Mouse (Mus musculus): Measurements from ENCODE around the gene Txn2. TPM values are rescaled to one million over a fixed set of nuclear protein-coding genes. Genes with fewer than 3 reads are reported as not detected.

Txn2 gene
- polyA plus RNA-seq, 1 experiment from 2014 or later: 307 TPM

DNA sequence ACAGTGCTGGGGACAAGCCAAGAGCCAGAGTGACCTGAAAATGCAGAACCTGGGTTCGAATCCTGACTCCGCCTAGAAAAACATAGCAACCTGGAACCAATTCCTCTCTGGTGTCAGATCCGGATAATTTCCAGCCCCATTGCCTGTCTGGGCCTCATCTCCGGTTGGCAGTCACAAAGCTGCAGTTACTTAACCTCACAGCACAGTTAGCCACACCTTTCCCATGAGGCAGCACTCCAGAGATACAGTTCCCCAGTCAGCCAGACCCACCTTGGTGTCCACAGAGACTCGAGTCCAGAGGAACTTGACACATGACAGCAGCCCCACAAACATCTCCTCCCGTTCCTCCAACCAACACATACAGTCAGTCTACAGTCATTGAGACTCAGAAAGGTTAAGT lies 43.6 kb downstream of the Txn2 start:
- Histone ChIP-seq H3K4me3 (ENCODE audit: low read length) (no peak overlapping the region), H3K9me3 (ENCODE audit: low read length) (no peaks in the 10 kb centered on the region)

DNA sequence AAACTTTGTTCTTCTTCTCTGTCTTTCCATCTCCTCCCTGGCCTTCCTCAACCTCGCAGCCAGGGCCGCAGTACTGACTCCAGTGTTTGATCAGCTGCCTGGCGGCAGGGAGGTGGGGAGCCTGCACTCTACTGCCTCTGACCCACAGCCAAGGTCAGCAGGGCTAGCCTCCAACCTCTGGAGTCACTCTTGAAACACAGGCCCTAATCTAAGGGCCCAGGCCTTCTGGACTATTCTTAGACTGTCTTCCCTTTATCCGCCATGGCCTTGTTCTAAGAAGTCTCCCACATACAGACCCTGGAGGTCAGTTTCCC lies 45.2 kb downstream of the Txn2 start:
- no peaks in the 10 kb centered on the region for H3K9me3 ChIP-seq (ENCODE audit: low read length)
- H3K4me1 ChIP-seq (ENCODE audit: insufficient read depth, low read length): peaks cover 37% of the 10 kb centered on the region
- H3K9ac ChIP-seq (replicated peaks; ENCODE audit: low read length): peak overlapping the region; percentile 59
- no peak; the same call in 1 of the 2 replicates for ATAC-seq (ENCODE audit: low FRiP score, low TSS enrichment)
- WGBS: 49% methylated on average over 4 of the region's 4 CpGs
- peak overlapping the region; percentile 98 for H3K27ac ChIP-seq (ENCODE audit: low read length)
- no peak overlapping the region for H3K4me3 ChIP-seq (ENCODE audit: low read length)
- H3K36me3 ChIP-seq (ENCODE audit: insufficient read depth, low read length): no peaks in the 10 kb centered on the region
- no peaks in the 10 kb centered on the region for H3K27me3 ChIP-seq (ENCODE audit: insufficient read depth, low read length)
- peak overlapping the region; percentile 40 for H3K4me2 ChIP-seq (replicated peaks; ENCODE audit: low read depth, low read length)

More for the DNA sequence above, 43.6 kb downstream of the Txn2 start:
- ATAC-seq (ENCODE audit: low FRiP score, low TSS enrichment): no peak
- Histone ChIP-seq H3K27me3 (ENCODE audit: insufficient read depth, low read length) (no peaks in the 10 kb centered on the region), H3K4me2 (replicated peaks; ENCODE audit: low read depth, low read length) (no peak overlapping the region), H3K27ac (ENCODE audit: low read length) (no peak overlapping the region), H3K9ac (replicated peaks; ENCODE audit: low read length) (no peak overlapping the region), H3K4me1 (ENCODE audit: insufficient read depth, low read length) (peaks cover 37% of the 10 kb centered on the region), H3K36me3 (ENCODE audit: insufficient read depth, low read length) (no peaks in the 10 kb centered on the region)
- WGBS: 88% methylated on average over 6 of the region's 6 CpGs

DNA sequence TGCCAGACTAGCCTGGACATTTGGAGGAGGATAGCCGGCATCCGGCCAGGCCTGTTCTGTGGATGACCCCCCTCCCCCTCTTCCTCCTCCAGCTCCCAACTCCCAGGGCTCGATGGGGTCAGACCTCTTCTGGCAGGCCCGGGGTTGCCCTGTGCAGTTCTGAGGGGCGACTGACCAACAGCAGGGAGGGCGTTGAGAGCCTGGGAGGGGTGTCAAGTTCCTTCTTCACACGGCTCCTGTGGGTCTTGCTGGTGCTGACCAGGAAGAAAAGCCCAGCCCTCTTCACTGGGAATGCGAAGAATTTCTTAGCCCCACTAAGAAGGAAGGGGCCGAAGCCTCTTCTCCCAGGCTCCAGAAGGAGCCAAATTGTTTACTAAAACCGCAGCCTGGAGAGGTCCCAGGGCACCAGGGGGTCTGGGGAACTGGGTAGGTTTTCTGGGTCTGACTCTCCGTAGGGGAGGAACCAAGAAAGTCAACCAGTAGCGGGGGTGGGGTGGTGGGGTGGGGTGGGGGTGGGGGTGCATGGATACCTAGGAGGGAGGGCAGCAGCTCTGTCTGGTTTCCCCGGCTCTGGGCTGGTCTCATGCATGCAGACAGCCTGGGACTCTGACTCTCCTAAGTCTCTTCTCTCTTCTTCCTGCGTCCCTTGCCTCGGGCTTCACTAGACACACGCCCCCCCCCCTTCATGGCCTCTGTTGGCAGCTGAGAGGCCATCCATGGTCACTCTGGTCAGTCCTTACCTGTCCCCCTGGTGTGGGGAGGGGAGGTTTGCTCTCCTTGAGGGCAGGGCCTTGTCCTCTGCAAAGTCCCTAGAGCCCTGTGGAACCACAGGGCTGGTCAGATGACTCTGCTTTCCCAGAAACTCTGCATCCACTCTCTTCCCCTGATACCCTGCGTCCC lies 45.8 kb downstream of the Txn2 start:
- Histone ChIP-seq H3K27ac (ENCODE audit: low read length) (peak overlapping the region; percentile 98), H3K36me3 (ENCODE audit: insufficient read depth, low read length) (no peaks in the 10 kb centered on the region), H3K9ac (replicated peaks; ENCODE audit: low read length) (peak overlapping the region; percentile 59), H3K4me3 (ENCODE audit: low read length) (0 out of 2 replicates have a peak overlapping the region, but pooled peaks have one; percentile 3), H3K27me3 (ENCODE audit: insufficient read depth, low read length) (no peaks in the 10 kb centered on the region), H3K4me1 (ENCODE audit: insufficient read depth, low read length) (peaks cover 37% of the 10 kb centered on the region), H3K9me3 (ENCODE audit: low read length) (no peaks in the 10 kb centered on the region), H3K4me2 (replicated peaks; ENCODE audit: low read depth, low read length) (peak overlapping the region; percentile 40)
- peak; percentile 92 for ATAC-seq (ENCODE audit: low FRiP score, low TSS enrichment)
- WGBS: 8% methylated on average over 14 of the region's 17 CpGs

DNA sequence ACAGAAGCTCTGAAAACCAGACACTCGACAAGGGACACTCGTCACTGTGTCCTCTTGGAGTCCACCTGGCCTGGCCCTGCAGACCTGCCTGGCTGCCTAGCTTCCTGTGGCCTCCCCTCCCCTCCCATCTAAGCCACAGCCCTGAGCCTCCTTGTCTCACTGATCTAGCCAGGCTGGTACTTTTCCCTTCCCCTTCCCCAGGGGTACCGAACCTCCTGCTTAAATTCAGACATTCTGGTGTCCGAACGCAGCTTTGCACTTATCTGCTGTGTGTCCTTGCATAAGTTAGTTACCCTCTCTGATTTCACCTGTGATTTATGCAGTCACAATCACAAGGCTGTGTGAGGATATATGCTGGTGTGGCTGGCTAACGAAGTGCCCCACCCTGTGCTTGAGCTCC lies 46.5 kb downstream of the Txn2 start:
- Histone ChIP-seq H3K4me3 (ENCODE audit: low read length) (no peak overlapping the region), H3K4me2 (replicated peaks; ENCODE audit: low read depth, low read length) (peak overlapping the region; percentile 40; the same call in 1 of the 2 replicates), H3K9me3 (ENCODE audit: low read length) (no peaks in the 10 kb centered on the region), H3K27ac (ENCODE audit: low read length) (peak overlapping the region; percentile 98), H3K9ac (replicated peaks; ENCODE audit: low read length) (no peak overlapping the region; the same call in 1 of the 2 replicates), H3K36me3 (ENCODE audit: insufficient read depth, low read length) (no peaks in the 10 kb centered on the region), H3K27me3 (ENCODE audit: insufficient read depth, low read length) (no peaks in the 10 kb centered on the region), H3K4me1 (ENCODE audit: insufficient read depth, low read length) (peaks cover 36% of the 10 kb centered on the region)
- 40% methylated on average over 6 of the region's 6 CpGs for WGBS
- ATAC-seq (ENCODE audit: low FRiP score, low TSS enrichment): no peak

DNA sequence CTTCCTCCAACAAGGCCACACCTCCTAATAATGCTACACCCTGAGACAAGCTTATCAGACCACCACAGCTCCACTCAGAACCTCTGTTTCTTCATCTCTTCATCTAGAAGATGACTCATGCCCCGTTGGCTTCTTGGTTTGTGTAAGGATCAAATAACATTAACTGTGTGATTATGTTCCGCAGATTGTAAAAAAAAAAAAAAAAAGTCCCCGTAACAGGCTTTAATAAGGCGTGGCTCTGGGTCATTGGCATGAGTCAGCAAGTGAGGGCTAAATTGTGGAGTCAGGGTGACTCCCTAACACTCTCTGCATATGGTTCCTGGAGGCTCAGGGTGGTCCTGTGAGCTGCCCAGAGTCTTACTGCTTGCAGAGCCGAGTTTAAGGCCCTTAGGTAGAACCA lies 47.1 kb downstream of the Txn2 start:
- Histone ChIP-seq H3K4me2 (replicated peaks; ENCODE audit: low read depth, low read length) (no peak overlapping the region), H3K4me1 (ENCODE audit: insufficient read depth, low read length) (peaks cover 31% of the 10 kb centered on the region), H3K9ac (replicated peaks; ENCODE audit: low read length) (no peak overlapping the region; the same call in 1 of the 2 replicates), H3K27me3 (ENCODE audit: insufficient read depth, low read length) (no peaks in the 10 kb centered on the region), H3K27ac (ENCODE audit: low read length) (peak overlapping the region; percentile 98), H3K36me3 (ENCODE audit: insufficient read depth, low read length) (no peaks in the 10 kb centered on the region), H3K4me3 (ENCODE audit: low read length) (no peak overlapping the region), H3K9me3 (ENCODE audit: low read length) (no peaks in the 10 kb centered on the region)
- WGBS: 19% methylated on average over 5 of the region's 5 CpGs
- no peak for ATAC-seq (ENCODE audit: low FRiP score, low TSS enrichment)

DNA sequence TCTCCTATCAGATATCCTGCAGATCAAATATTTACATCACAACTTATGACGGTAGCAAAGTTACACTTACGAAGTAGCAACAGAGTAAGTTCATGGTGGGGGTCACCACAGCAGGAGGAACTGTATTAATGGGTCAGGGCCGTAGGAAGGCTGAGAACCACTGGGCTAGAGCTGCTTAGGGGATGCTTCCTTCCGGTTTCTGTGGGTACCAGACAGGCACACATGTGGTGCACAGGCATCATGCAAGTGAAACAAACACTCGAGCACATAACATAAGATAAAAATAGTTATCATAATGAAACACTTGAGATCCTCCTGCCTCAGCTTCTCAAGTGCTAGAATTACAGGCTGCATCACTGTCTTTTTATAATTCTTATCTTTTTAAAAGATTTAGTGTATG lies 48.1 kb downstream of the Txn2 start:
- Histone ChIP-seq H3K27ac (ENCODE audit: low read length) (no peak overlapping the region), H3K27me3 (ENCODE audit: insufficient read depth, low read length) (no peaks in the 10 kb centered on the region), H3K4me1 (ENCODE audit: insufficient read depth, low read length) (peaks cover 25% of the 10 kb centered on the region), H3K9ac (replicated peaks; ENCODE audit: low read length) (no peak overlapping the region), H3K36me3 (ENCODE audit: insufficient read depth, low read length) (no peaks in the 10 kb centered on the region), H3K4me2 (replicated peaks; ENCODE audit: low read depth, low read length) (no peak overlapping the region), H3K4me3 (ENCODE audit: low read length) (no peak overlapping the region), H3K9me3 (ENCODE audit: low read length) (no peaks in the 10 kb centered on the region)
- 86% methylated on average over 5 of the region's 5 CpGs for WGBS
- ATAC-seq (ENCODE audit: low FRiP score, low TSS enrichment): no peak

DNA sequence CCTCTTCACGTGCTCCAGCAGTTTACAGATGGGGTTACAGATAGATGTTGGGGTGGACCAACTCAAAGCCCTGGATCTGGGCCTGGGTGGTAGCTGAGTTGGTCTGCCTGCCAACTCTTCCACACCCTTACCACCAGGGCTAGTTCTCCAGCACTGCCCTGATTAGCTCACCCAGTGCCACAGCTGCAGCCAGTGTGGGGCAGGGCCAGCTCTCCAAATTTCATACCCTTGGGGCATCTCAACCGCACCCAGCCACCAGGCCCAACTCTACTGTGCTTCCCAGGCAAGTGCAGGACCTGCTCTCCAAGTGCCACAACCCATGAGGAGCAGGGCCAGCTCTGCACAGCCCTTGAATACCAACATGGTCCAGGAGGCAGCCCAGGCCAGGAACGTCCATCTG lies 49.0 kb downstream of the Txn2 start:
- Histone ChIP-seq H3K4me3 (ENCODE audit: low read length) (no peak overlapping the region), H3K27me3 (ENCODE audit: insufficient read depth, low read length) (no peaks in the 10 kb centered on the region), H3K9me3 (ENCODE audit: low read length) (no peaks in the 10 kb centered on the region), H3K36me3 (ENCODE audit: insufficient read depth, low read length) (no peaks in the 10 kb centered on the region), H3K4me1 (ENCODE audit: insufficient read depth, low read length) (peaks cover 25% of the 10 kb centered on the region), H3K27ac (ENCODE audit: low read length) (no peak overlapping the region), H3K9ac (replicated peaks; ENCODE audit: low read length) (no peak overlapping the region), H3K4me2 (replicated peaks; ENCODE audit: low read depth, low read length) (no peak overlapping the region)
- no peak for ATAC-seq (ENCODE audit: low FRiP score, low TSS enrichment)
- WGBS: 91% methylated on average over 3 of the region's 3 CpGs

DNA sequence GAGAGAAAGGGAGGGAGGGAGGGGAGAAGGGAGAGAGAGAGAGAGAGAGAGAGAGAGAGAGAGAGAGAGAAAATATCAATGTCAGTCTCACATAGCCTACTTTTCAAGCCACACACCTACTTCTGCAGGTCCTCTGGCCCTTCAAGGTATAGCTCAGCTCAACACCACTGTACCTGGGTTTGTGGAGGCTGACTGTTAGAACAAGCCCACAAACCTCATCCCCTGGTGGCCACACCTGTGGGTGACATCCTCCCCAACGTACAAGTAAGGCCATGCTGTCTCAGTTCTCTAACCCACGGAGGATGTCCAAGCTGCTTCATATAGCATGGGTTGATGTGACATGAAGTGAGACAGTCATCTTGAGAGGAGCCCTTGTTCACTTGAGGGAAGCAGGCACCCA lies 51.6 kb downstream of the Txn2 start:
- H3K27ac ChIP-seq (ENCODE audit: low read length): no peak overlapping the region
- H3K9me3 ChIP-seq (ENCODE audit: low read length): no peaks in the 10 kb centered on the region
- peaks cover 17% of the 10 kb centered on the region for H3K4me1 ChIP-seq (ENCODE audit: insufficient read depth, low read length)
- 74% methylated on average over 2 of the region's 2 CpGs for WGBS
- no peaks in the 10 kb centered on the region for H3K27me3 ChIP-seq (ENCODE audit: insufficient read depth, low read length)
- H3K4me3 ChIP-seq (ENCODE audit: low read length): no peak overlapping the region
- H3K36me3 ChIP-seq (ENCODE audit: insufficient read depth, low read length): no peaks in the 10 kb centered on the region
- no peak overlapping the region for H3K4me2 ChIP-seq (replicated peaks; ENCODE audit: low read depth, low read length)
- H3K9ac ChIP-seq (replicated peaks; ENCODE audit: low read length): no peak overlapping the region
- no peak for ATAC-seq (ENCODE audit: low FRiP score, low TSS enrichment)

DNA sequence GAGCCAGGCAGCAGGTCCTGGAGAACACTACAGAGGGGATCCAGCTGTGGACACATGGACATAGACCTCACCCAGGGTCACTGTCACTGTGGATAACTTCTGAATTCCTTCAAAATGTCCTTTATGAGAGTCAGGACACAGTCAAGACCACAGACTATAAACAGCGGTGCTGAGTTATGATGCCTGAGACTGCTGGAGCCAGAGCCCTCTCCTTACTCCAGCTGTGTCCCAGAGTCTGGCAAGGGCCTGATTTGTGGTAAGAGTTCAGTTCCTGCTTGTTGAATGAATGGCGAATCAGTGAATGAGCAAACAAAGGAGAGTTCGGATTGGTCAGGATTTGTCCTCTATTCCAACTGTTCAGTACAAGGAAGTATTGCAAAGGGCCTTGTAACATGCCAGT lies 52.1 kb downstream of the Txn2 start:
- no peak overlapping the region for H3K4me2 ChIP-seq (replicated peaks; ENCODE audit: low read depth, low read length)
- ATAC-seq (ENCODE audit: low FRiP score, low TSS enrichment): peak; percentile 76
- no peak overlapping the region for H3K4me3 ChIP-seq (ENCODE audit: low read length)
- no peak overlapping the region for H3K9ac ChIP-seq (replicated peaks; ENCODE audit: low read length)
- no peaks in the 10 kb centered on the region for H3K9me3 ChIP-seq (ENCODE audit: low read length)
- H3K4me1 ChIP-seq (ENCODE audit: insufficient read depth, low read length): peaks cover 12% of the 10 kb centered on the region
- H3K27ac ChIP-seq (ENCODE audit: low read length): 0 out of 2 replicates have a peak overlapping the region, but pooled peaks have one; percentile 10
- H3K27me3 ChIP-seq (ENCODE audit: insufficient read depth, low read length): no peaks in the 10 kb centered on the region
- WGBS: 59% methylated on average over 3 of the region's 3 CpGs
- H3K36me3 ChIP-seq (ENCODE audit: insufficient read depth, low read length): no peaks in the 10 kb centered on the region

DNA sequence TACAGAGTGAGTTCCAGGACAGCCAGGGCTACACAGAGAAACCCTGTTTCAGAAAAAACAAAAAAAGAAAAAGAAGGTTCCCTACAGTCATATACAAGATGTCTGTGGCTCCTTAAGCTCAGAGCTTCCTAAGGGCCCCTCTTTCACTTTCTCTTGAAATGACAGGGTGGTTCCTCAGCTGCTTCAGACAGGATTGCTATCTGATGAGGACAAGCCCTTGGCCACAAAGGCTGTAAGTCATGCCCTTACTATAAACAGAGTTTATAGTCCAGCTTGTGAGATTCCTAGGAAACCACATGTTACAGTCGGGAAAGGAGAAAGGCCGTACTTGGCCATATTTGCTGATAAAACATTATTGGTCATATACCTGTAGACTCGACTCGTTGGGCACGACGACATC lies 52.9 kb downstream of the Txn2 start:
- no peak overlapping the region for H3K4me2 ChIP-seq (replicated peaks; ENCODE audit: low read depth, low read length)
- H3K36me3 ChIP-seq (ENCODE audit: insufficient read depth, low read length): no peaks in the 10 kb centered on the region
- peaks cover 10% of the 10 kb centered on the region for H3K4me1 ChIP-seq (ENCODE audit: insufficient read depth, low read length)
- H3K4me3 ChIP-seq (ENCODE audit: low read length): no peak overlapping the region
- H3K27me3 ChIP-seq (ENCODE audit: insufficient read depth, low read length): no peaks in the 10 kb centered on the region
- 0 out of 2 replicates have a peak overlapping the region, but pooled peaks have one; percentile 10 for H3K27ac ChIP-seq (ENCODE audit: low read length)
- H3K9ac ChIP-seq (replicated peaks; ENCODE audit: low read length): no peak overlapping the region
- H3K9me3 ChIP-seq (ENCODE audit: low read length): no peaks in the 10 kb centered on the region
- WGBS: 85% methylated on average over 6 of the region's 6 CpGs
- no peak for ATAC-seq (ENCODE audit: low FRiP score, low TSS enrichment)
